Mouse (Mus musculus) left cerebral cortex, adult 9 months (tissue): ENCODE data around the gene Naa16.
A peak's percentile ranks its signal among the peaks of the same experiment; 100 is the strongest.

Experiments
- DNase-seq, 2 experiments: peaks; one replicate each; pipeline ENCODE4 v3.0.0; 2022; ENCODE audit warnings: low spot score in 2 of 2

Gene Naa16

DNA sequence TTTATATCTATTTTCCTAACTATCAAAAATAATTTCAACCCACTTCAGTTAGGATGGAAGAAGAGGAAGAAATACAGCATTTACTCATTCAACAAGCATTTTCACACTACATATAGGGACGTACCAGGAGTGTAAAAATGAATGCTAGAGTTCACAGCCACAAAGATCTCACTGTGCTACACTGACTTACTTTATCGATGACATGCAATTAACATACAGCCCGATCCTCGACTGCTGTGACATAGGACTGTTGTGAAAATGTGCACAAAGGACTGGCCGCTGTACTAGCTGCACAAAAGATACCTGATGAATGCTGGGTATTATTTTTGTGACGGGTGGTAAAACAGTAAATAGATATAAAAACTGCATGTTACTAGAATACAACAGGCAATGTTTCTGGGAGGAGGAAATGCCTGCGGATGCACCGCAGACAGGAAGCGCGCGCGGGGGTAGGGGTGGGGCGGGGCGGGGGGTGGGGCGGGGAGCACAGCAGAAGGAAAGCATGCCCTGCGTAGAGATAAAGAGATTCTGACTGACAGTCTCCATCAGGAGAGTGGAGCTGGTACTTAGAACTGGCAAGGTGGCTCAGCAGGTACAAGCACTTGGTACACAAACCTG is 59.5 kb downstream of the Naa16 start:
- no peak for DNase-seq

DNA sequence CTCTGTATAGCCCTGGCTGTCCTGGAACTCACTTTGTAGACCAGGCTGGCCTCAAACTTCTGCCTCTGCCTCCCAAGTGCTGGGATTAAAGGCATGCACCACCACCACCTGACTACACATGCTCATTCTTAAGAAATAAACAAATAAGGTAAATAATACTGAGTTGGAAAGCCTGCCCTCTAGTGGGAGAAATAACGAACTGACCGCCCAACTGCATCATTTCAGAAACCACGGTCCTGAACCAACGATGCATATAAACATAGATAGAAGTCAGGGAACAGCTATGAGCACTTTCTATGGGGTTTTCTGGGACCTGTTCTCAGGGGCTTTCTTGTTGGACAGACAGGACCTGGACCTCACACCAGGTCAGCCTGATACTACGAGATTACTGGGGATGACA is 63.5 kb downstream of the Naa16 start:
- DNase-seq: peak in 1 of 2 experiments; percentile 43

DNA sequence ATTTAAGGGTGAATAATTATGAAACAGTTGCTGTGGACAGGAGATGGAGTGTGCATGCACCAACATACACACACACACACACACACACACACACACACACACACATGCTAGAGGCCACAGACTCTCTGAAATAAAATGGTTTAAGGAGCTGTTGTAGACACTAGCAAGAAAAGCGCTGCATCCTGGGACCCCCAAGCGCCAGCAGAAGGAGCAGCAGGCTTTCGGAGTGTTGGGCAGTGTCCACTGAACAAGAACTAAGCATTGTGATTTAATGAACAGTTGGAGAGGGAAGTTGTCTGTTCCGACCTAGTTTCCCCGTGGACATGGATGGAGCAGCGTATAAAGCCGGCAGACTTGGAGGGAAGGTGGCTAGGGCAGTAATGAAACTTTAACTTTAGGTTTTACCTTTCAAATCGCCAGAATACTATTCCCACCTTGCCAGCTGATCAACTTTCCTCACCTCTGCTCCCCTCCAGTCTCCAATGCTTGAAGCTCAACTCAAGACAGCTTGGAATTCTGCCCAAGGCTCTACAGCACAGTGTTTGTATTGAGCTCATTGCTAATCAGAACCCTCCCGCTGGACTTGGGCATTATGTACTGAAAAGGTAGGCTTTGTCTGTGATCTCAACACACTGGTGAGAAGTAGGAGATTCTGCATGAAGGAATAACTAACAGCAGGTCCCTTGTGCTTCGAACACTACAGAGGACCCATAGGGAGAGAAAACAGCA is 66.3 kb downstream of the Naa16 start:
- DNase-seq: no peak

DNA sequence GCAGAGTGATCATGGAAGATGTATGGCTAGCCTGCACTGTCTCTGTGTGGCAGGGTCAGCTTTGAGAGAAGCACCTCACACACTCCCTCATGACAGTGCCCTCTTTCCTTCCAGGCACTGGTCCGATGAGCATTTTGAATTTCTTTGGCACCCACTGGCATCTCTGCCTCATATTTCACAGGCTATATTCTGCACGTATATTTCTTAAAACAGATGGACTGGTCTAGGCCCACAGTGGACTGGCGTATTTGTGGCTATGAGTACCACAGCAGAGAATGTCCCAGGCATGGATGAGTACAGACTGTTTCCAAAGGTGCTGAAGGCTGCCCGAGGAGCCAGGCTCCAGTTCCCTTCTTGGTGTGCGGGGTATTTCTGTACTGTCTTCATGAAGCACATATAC is 68.7 kb downstream of the Naa16 start:
- no peak for DNase-seq

DNA sequence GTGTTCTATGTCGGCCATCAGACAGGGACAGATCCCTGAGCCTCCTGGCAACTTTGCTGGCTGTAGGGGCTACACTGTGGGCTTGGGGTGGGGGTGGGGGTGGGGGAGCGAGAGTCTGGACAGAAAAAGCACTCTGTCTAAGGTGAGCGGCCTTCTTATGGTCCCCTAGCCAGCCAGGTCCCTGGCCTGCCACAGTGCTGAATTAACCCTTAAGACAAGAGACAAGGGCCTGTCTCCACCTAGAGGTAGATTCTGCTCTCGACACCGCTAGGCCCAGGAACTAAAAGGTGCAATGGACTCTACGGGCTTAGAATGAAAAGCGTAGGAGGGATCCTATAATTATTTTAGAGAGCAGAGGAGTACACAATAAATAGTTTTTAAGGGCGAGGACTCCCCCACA is 69.4 kb downstream of the Naa16 start:
- DNase-seq: no peak

DNA sequence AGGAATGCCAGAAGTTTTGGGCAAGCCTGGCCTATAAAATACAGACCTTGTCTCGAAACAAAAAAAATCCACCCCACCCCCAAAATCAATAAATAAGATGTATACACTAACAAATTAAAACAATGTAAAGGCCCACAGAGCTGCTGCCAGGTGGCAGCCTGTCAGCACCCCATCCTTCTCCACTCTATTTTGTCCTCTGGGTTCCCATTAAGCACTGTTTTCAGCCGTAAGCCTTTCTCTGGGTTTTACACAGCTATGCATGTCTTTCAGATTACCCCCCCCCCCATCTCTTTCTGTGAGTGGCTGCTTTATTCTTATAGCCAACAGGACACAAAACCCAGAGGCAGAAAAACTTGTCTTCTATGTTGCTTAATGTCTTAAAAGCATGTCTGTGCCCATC is 73.0 kb downstream of the Naa16 start:
- DNase-seq: no peak

DNA sequence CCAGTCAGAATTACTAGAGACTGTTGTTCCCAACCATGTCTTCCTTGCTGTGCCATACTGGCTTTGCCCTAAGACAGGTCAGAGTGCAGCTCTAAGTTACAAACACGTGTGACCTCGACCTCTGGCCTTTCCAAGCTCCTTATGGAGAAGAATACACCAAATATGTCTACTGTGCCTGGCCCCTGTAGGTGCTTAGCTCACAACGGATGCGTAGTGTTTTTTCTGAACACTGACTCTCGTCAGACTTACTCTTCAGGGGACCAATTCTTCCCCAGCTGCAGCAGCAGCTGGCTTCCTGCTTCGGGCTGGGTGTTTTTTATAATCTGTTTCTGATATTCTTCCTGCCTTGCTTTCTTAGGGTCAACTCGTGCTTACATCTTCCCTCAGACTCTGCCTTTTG is 74.7 kb downstream of the Naa16 start:
- no peak for DNase-seq

DNA sequence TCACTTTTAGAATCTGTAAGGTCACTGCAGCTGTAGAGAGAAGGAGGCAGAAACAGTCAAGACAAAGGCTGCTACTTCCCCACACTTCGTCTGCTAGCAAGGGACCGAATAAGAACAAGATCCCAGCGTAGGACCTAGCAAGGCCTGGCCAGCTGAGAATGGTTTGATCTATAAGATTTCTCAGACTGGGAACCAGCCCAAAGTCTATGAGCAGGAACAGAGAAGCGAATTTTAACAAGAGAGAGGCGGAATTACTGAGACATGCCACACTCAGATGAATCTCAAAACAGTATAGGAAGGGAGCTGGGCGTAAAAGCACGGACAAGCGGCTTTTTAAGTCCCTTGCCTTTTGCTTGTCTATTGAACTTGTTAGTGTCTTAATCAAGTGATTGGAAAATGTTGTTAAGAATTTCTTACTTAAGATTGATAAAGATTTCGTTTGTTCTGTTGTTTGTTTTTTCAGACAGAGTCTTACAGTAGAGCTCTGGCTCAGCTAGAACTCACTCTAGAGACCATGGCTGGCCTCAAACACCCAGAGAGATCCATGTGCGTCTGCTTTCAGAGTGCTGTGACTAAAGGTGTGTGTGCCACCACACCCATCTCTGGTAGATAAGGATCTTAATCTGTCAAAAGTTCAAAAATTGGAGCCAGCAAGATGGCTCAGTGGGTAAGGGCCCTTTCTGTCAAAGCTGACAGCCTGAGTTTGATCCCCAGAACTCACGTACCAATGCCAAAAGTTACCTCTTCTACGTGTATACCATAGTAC is 76.2 kb downstream of the Naa16 start:
- no peak for DNase-seq

DNA sequence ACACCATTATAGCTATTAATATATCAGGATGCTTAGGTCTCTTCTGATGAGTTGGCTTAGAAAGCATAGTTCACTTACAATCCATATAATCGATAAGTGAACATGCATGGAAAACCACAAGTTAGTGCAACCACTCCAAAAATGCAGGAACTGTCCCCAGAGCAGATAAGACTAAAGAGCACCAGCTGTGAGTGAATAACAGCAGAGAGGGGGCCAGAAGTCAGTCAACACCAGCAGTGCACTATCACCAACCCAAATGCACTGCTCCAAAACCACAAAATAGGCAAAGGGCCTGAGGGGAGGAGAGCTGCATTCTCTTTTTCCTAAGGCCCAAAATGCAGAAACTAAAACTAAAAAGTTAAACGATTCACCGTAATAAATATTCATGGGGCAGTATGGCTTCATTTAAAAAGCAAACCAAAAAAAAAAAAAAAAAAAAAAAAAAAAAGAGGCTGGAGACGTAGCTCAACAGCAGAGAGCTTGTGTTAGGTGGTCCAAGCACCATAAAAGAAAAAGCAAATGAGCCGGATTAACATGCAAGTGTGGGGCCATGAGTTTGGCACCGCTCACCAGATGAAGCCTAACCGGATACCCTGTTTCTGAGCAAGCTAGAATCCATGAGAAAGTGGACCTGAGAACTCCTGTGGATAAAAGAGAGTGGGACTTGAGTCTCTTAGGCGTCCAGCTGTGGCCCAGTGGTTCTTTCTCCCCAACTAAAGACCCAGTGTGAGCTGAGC is 77.0 kb downstream of the Naa16 start:
- DNase-seq: peak in 1 of 2 experiments; percentile 24

DNA sequence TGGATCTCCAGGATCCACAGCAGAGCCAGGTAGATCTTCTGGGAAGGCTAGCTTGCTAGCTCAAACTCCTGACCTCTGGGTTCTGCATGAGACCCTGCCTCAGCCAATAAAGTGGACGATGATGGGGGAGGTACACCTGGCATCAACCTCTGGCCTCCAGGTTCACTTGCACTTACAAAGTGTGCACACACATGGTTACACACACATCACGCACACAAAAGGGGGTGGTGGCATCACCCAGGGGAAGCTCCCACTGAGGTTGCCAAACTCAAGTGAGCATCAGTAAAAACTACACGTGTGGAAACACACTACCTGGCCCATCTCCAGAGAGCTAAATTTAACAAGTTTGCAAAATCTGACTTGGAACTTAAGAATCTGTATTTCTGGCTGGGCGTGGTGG is 77.9 kb downstream of the Naa16 start:
- no peak for DNase-seq

DNA sequence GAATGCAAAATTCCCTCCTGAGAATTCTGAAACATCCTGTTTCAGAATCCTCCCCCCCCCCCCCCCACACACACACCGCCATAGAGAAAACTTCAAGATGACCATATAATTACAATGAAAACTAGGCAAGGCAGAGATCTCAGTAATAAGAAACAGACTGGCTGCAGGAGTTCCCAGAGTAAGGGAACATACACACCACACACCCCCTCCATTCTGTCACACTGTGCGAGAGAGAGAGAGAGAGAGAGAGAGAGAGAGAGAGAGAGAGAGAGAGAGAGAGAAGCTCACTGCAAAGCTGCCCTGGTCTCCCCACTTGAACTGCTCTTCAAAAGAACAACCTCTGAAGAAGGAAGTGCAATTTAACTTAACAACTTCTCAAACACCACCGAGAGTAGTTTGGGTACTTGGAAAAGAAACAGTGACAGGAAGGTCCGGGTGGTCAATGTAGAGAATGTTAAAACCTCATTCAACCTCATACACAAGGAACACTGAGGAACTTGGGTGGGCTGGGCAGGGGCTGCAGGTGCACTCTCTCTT is 78.6 kb downstream of the Naa16 start:
- no peak for DNase-seq

DNA sequence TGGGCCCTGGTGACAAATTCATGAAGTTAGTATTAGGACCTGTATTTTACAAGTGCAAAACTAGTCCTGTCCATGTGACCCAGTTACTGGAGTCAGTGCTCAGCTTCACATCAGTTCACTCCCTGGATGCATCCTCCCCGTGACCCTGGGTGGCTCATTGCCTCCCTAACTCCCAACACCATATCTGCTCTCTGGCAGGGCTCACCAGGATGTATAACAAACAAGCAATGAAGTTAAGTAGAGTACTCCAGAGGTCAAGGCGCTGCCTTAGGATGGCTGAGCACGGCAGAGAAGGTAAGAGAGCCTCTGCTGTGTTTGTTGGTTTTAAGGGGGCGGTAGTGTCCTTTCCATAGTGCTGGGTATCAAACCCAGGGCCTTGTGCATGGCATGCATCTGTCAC is 81.5 kb downstream of the Naa16 start:
- no peak for DNase-seq

DNA sequence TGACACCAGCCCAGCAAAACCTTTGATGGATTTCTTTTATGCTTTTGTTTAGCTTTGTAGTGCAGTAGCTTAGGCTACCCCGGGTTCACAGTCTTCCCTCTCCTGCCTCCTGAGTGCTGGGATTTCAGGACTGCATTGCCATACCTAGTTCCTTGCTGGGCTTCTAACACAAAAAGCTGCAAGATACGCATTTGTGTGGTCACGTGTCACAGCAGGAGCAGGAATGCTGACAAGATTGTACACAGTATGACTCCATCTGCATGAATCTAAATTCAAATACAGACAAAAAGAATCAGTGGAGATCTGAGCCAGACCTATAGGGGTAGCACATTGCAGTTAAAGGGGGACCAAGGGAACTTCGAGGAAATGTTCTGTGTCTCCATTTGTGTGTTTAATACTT is 82.2 kb downstream of the Naa16 start:
- DNase-seq: no peak

DNA sequence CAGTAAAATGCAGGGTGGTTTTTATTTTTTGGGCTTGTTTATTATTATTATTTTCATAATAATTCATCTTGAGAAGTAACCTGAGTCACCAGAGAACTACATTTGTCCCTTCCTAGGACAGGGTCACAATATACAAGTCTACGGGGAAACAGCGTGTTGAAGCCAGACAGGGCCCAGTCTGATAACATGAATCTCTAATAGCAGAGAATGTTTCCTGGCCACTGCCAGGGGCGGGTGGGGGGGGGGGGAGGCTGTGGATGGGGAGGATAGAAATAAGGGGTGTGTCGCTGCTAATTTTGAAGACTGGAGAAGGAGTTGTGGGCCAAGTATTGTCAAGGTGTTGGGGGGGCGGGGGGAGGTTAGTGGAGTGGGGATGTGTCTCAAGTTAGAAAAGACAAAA is 82.7 kb downstream of the Naa16 start:
- no peak for DNase-seq

DNA sequence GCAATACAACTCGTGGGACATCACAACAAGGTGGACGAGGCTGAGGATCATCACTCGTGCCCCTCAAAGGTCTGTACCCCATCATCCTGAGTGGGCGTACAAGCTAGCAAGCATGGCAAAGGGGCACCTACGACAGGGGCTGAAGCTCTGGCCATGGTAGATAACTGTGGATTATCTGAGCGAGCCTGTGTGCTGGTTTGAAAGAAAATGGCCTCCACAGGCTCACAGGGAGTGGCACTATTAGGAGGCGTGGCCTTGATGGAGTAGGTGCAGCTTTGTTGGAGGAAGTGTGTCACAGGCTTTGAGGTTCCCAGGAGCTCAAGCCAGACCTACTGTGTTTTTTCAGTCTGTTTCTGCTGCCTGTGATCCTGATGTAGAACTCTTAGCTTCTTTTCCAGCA is 83.4 kb downstream of the Naa16 start:
- no peak for DNase-seq

DNA sequence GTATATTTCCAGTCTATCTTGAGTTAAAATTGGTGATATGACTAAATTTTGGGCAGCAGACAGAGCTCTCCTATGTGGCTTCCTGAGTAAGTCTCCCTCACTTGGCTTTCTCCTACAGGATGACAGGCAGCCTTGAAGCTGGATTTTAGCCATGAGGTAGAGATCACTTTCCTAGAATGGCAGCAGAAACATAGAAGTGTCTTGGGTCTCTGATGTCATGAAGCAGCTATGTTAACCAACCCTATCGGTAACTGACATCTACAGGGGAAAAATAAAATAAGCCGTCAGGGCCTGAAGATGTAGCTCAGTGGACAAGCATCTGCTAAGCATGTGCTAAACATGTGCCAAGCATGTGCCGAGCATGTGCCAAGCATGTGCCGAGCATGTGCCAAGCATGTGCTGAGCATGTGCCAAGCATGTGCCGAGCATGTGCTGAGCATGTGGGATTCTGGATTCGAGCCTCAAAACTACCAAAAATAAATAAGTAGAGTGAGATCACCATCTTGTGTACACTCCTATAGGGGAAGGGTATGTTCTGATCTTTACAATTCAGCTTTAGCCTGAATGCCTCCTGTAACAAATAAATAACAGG is 85.6 kb downstream of the Naa16 start:
- no peak for DNase-seq

DNA sequence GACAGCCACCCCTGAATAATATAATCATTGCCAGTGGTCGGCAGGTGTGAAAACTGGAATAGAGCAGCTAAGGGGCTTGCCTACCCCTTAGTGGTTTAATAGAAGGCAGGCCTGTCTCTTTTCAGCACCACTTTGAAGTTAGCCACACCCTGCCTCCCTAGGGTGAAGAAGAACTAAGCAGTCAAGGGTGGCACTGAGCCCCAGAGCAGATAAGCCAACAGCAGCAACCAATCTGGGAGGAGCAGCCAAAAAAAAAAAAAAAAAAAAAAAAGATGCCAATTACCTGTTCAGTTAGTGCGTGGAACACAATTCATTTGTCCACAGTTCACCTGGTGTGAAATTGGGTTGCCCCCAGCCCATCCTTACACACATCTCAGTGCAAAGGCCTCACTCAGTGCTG is 87.4 kb downstream of the Naa16 start:
- no peak for DNase-seq

DNA sequence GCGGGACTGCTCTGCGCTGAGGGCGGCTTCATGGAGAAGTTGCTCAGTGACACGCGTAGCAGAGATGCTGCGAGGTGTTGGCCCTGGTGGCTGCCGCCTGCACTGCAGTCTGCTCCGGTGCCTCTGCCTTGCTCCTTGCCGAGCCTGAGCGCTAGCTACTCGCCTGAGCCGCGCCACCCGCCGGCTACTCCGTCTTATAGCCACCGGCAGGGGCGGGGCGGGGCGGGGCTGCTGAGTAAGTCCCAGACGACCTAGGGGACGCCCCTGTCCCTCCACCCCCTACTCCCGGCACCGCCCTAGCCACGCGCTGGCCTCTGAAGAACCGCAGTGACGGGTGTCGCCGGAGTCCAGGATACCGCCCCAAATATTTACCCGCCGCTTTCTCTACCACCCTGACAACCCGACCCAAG is 89.1 kb downstream of the Naa16 start, which contains the start of gene Rgcc:
TSS of gene Rgcc (minus strand) at position 180 of the 410 bp plus-strand sequence.
- peak; percentile 80 to 92 for DNase-seq

DNA sequence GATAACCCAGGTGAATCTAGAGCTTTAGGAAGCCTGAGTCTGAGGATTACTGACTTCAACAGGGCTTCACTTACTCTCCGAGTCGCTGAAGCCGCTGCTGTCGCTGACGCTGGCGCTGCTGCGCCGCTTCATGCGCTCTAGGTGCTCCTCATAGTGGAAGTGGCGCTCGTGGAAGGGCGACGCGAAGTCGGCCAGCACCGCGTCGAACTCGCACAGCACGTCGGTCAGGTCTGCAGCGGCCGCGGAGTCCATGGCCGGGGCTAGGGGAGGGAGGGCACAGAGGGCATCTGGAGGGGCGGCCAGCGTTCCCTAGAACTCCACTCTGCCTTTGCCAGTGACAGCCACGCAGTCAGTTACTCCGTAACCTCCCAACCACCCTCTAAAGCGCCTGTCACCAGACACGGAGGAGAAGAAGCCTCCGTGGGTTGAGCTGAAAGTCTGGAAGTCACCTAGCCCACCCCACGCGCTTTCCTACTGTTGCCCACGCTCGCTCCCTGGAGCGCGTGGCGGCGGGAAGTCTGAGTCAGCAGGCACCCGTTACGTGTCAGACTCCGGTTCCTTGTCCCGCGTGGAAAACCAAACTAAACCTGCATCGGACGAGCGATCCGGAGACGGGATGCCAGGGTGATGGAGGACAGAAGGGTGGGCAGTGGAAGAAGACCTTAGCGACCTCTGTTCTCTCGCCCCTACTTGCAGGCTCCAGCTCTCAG is 89.8 kb downstream of the Naa16 start:
- peak; percentile 40 to 44 for DNase-seq

DNA sequence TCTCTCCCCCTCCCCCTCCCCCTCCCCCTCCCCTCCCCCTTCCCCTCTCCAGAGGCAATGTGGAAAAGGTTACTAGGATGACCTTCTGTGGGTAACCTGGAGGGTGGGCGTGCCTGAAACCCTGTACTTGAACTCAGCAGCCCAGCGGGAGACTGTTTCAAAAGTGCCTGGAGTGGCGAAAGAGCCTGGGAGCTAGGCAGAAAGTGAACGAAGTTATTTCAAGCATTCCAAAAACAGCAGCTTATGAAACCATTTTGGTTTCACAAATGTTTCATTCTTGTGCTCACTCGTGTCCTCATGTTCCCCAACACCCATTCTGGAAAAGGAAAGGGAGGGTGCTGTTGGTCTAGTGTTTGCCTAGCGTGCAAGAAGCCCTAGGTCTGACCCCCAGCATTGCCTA is 90.8 kb downstream of the Naa16 start:
- peak in 1 of 2 experiments; percentile 27 for DNase-seq

DNA sequence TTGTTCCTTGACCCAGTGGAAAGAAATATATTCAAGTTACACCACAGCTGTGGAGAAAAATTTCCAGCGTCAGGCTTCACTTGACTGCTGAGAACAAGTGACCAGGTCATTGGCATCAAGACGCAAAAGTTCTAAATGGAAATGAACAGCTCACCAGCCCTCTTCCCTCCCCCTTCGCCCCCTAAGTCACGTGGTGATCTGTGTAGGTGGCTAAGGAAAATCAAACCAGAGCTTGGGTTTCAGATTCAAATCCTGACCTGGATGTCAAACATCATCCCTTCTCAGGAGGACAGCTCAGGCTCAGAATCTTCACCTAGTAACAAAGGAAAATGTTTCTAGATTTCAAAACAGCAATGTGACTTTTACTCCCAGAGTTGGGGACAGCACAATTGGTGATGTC is 91.3 kb downstream of the Naa16 start:
- DNase-seq: no peak
